Mouse (Mus musculus) forebrain, embryonic 14.5 days (tissue): ENCODE measurements around the gene Gfod2. TPM values are rescaled to one million over a fixed set of nuclear protein-coding genes. Genes with fewer than 3 reads are reported as not detected.
A peak's percentile ranks its signal among the peaks of the same experiment; 100 is the strongest.

Experiments used
- ATAC-seq: fragments of 200-750 bp; cut with Nextera tagmentation; 2 replicates; pipeline ENCODE4 v1.8.0; 2017; ENCODE audit warnings: mild to moderate bottlenecking, moderate library complexity
- DNase-seq: peaks from one replicate; pipeline ENCODE4 v3.0.0-alpha.2; 2015; ENCODE audit warnings: low spot score
- H3K27ac ChIP-seq: fragments of 300-500 bp; sonication (generic); 2 replicates; pipeline ENCODE4 v1.5.1; 2014; ENCODE audit warnings: low read depth, mild to moderate bottlenecking, control low read depth, low read length, moderate library complexity
- H3K27me3 ChIP-seq: fragments of 300-500 bp; sonication (generic); replicated peaks from 2 replicates; pipeline ENCODE4 v1.6.1; 2014; ENCODE audit warnings: low read length, control low read depth, mixed read lengths; ENCODE audit not compliant: control insufficient read depth, insufficient read depth
- H3K36me3 ChIP-seq: fragments of 300-500 bp; sonication (generic); 2 replicates; pipeline ENCODE4 v1.6.1; 2014; ENCODE audit warnings: low read length, control low read depth; ENCODE audit not compliant: control insufficient read depth, insufficient read depth
- H3K4me1 ChIP-seq: fragments of 300-500 bp; sonication (generic); 2 replicates; pipeline ENCODE4 v1.6.1; 2014; ENCODE audit warnings: antibody characterized with exemption, low read length, control low read depth; ENCODE audit not compliant: control insufficient read depth, insufficient read depth
- H3K4me2 ChIP-seq: fragments of 300-500 bp; sonication (generic); 2 replicates; pipeline ENCODE4 v1.6.1; 2014; ENCODE audit warnings: mild to moderate bottlenecking, control low read depth, low read length
- H3K4me3 ChIP-seq: fragments of 300-500 bp; sonication (generic); 2 replicates; pipeline ENCODE4 v1.5.1; 2014; ENCODE audit warnings: low read depth, low read length, control low read depth
- H3K9ac ChIP-seq: fragments of 300-500 bp; sonication (generic); 2 replicates; pipeline ENCODE4 v1.6.1; 2014; ENCODE audit warnings: mild to moderate bottlenecking, low read length, control low read depth, moderate library complexity
- H3K9me3 ChIP-seq: fragments of 300-500 bp; sonication (generic); replicated peaks from 2 replicates; pipeline ENCODE4 v1.6.1; 2016; ENCODE audit warnings: low read length, control low read depth, mixed read lengths; ENCODE audit not compliant: control insufficient read depth
- WGBS: fragments of 180-500 bp; shearing (Covaris S2); extraction: QIAGEN DNeasy Blood & Tissue Kit; methylation state at CpG from one replicate; pipeline ENCODE4 v1.1.7; 2014; 5-methylcytosine and 5-hydroxymethylcytosine counted together
- polyA plus RNA-seq: library from polyadenylated mRNA; unstranded; fragments of >200 nt; fragmentation: Nextera tagmentation; extraction: Ambion mirVana; gene quantifications from 2 replicates; pipeline ENCODE4 v1.2.1, GENCODE M21; 2014

Gene Gfod2
- 62.9 and 70.6 TPM in 2 replicates for polyA plus RNA-seq

GRCm38 (mm10) chr8:105758277-105759108 lies at the start of gene Gfod2:
Gfod2 (minus strand) TSS chr8:105758664.
- H3K9ac ChIP-seq, result peak within 1 kb of the TSS; percentile 92
- H3K4me1 ChIP-seq, result 0 out of 2 replicates have a peak, but pooled peaks cover 4% of the 10 kb centered on the region
- no peaks in the 10 kb centered on the region for H3K27me3 ChIP-seq
- DNase-seq, result peak; percentile 98
- 4% methylated on average over 56 of the region's 57 CpGs for WGBS
- H3K27ac ChIP-seq, result peak within 1 kb of the TSS; percentile 87
- peak; percentile 99 for ATAC-seq
- H3K4me3 ChIP-seq, result peak within 1 kb of the TSS; percentile 86
- H3K36me3 ChIP-seq, result 0 out of 2 replicates have a peak, but pooled peaks cover 2% of the 10 kb centered on the region
- peak within 1 kb of the TSS; percentile 79 for H3K4me2 ChIP-seq
- H3K9me3 ChIP-seq, result no peaks in the 10 kb centered on the region

DNA sequence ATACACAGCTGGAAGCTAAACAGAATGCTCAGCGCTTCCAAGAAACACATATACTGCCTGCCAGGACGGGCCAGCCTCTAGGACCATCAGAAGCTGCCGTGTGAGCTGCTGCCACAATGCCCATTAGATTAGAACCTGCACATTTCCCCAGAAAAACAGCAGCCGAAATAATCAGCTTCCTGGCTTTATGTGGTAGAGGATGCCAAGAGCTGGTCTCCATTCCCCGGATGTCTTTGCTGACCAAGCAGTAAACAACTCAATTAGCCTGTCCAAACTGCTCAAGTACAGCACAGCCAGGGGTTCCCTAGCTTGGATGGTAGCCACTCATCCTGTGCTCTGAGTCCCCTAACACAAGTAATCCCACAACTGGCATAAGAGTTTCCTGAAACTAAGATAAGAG lies 49.3 kb upstream of the Gfod2 start:
- Histone ChIP-seq H3K27me3 (no peaks in the 10 kb centered on the region), H3K9ac (no peak overlapping the region), H3K4me3 (no peak overlapping the region), H3K9me3 (no peaks in the 10 kb centered on the region), H3K27ac (no peak overlapping the region), H3K36me3 (peaks cover 41% of the 10 kb centered on the region), H3K4me2 (no peak overlapping the region), H3K4me1 (no peaks in the 10 kb centered on the region)
- ATAC-seq (no peak), DNase-seq (no peak)
- WGBS, result 90% methylated on average over 5 of the region's 5 CpGs

DNA sequence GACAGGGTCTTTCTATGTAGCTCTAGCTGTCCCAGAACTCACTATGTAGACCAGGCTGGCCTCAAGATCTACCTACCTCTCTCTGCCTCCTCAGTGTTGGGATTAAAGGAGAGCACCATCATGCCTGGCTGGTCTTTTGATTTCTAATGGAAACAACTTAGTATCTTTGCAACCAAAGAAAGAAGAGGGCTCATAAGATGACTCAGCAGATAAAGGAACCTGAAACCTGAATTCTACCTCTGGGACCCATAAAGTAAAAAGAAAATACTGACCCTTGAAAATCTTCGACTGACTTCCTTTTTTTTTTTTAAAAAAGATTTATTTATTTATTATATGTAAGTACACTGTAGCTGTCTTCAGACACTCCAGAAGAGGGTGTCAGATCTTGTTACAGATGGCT lies 47.5 kb upstream of the Gfod2 start:
- WGBS, result 91% methylated on average over 1 of the region's 1 CpGs
- ATAC-seq (no peak), DNase-seq (no peak)
- H3K9ac ChIP-seq, result no peak overlapping the region
- no peak overlapping the region for H3K4me3 ChIP-seq
- peaks cover 27% of the 10 kb centered on the region for H3K36me3 ChIP-seq
- no peaks in the 10 kb centered on the region for H3K27me3 ChIP-seq
- H3K4me2 ChIP-seq, result no peak overlapping the region
- no peaks in the 10 kb centered on the region for H3K4me1 ChIP-seq
- no peaks in the 10 kb centered on the region for H3K9me3 ChIP-seq
- no peak overlapping the region for H3K27ac ChIP-seq

DNA sequence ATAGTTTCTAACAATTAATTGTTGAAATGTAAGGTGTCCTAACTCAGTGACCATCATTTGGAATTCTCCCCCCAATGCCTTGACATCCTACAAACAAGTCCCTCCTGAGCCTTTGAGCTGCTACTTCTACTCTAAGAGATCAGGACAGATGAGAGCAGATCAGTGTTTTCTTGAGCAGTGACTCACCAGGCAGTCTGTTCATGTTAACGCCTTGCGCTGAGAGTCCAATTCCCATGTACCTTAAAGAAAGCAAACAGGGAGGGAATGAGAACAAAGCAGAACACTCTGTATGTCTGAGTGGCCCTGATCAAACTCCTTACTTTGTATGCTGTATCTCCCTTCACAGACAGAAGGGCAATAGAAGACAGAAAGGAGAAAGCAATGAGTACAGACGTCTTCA lies 46.9 kb upstream of the Gfod2 start:
- ATAC-seq (no peak), DNase-seq (no peak)
- peaks cover 21% of the 10 kb centered on the region for H3K36me3 ChIP-seq
- no peak overlapping the region for H3K27ac ChIP-seq
- H3K4me2 ChIP-seq, result no peak overlapping the region
- H3K4me1 ChIP-seq, result no peaks in the 10 kb centered on the region
- H3K9me3 ChIP-seq, result no peaks in the 10 kb centered on the region
- no peak overlapping the region for H3K9ac ChIP-seq
- no peak overlapping the region for H3K4me3 ChIP-seq
- H3K27me3 ChIP-seq, result no peaks in the 10 kb centered on the region
- 72% methylated on average over 3 of the region's 3 CpGs for WGBS

GRCm38 (mm10) chr8:105804797-105805196 lies 46.3 kb upstream of the Gfod2 start:
- Histone ChIP-seq H3K36me3 (peaks cover 19% of the 10 kb centered on the region), H3K9ac (no peak overlapping the region), H3K4me2 (no peak overlapping the region), H3K27ac (no peak overlapping the region), H3K4me3 (no peak overlapping the region), H3K4me1 (no peaks in the 10 kb centered on the region), H3K27me3 (no peaks in the 10 kb centered on the region), H3K9me3 (no peaks in the 10 kb centered on the region)
- 93% methylated on average over 7 of the region's 7 CpGs for WGBS
- ATAC-seq, result no peak
- no peak for DNase-seq

DNA sequence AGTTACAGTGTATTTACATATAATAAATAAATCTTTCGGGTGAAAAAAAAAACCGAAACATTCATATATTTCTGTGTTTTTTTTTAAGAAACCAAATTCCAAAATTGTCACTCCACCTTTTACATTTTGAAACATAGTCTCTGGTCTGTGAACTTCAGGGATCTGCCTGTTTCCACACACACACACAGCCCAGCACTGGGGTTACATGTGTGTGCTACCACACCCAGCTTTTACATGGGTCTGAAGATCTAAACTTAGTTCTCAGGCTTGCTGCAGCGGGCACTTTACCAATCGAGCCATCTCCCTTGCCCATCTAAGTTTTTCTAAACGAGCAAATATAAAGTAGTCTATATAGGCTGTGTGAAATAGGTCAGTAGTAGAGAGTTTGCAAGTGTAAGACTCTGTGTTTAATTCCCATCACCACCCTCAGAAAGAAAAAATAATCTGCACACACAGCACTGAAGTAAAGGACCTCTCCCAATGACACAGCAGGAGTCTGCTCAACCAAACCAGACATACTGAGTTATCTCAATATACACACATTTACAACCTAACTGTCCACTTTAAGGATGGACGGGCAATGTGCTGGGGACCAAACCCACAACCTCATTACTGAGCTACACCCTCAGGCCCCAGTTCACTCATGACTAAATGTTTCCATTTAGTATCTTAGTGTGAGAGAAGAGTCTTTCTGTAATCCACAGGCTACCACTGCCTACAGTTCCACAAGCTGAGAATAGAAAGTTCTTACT lies 42.9 kb upstream of the Gfod2 start:
- H3K27me3 ChIP-seq, result no peaks in the 10 kb centered on the region
- H3K9me3 ChIP-seq, result no peaks in the 10 kb centered on the region
- no peak overlapping the region for H3K9ac ChIP-seq
- no peak overlapping the region for H3K4me2 ChIP-seq
- DNase-seq (no peak), ATAC-seq (no peak)
- H3K36me3 ChIP-seq, result peaks cover 22% of the 10 kb centered on the region
- WGBS, result 91% methylated on average over 6 of the region's 6 CpGs
- no peak overlapping the region for H3K27ac ChIP-seq
- H3K4me1 ChIP-seq, result peaks cover 6% of the 10 kb centered on the region
- no peak overlapping the region for H3K4me3 ChIP-seq

- H3K4me3 ChIP-seq, result no peak overlapping the region
- H3K27me3 ChIP-seq, result no peaks in the 10 kb centered on the region
- DNase-seq (peak; percentile 78), ATAC-seq (peak; percentile 58; the same call in 1 of the 2 replicates)
- 45% methylated on average over 8 of the region's 8 CpGs for WGBS
- H3K9me3 ChIP-seq, result no peaks in the 10 kb centered on the region
- no peak overlapping the region for H3K27ac ChIP-seq
- no peak overlapping the region for H3K4me2 ChIP-seq
- peaks cover 10% of the 10 kb centered on the region for H3K36me3 ChIP-seq
- no peak overlapping the region for H3K9ac ChIP-seq
- H3K4me1 ChIP-seq, result peaks cover 6% of the 10 kb centered on the region
Observed at GRCm38 (mm10) chr8:105799091-105799812, 40.8 kb upstream of the Gfod2 start.

DNA sequence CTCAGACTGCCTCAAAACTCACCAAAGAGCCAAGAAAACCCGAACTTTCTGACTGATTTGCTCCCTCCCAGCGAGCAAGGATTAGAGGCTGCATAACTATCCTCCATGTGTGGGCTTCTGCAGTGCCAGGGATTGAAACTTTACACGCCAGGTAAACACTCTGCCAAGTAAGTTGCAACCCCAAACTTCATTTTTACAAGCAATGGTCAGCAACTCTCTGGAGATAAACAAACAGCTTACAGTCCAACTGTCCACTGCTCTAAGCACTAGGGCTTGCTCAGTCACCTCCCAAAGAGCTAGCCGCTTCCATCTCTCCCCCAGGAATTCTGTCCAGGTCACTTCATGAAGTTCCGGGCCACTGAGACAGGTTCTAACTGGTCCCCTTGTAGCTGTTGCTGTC lies 39.9 kb upstream of the Gfod2 start:
- Histone ChIP-seq H3K27me3 (no peaks in the 10 kb centered on the region), H3K36me3 (peaks cover 5% of the 10 kb centered on the region; the same call in 1 of the 2 replicates), H3K4me1 (peaks cover 6% of the 10 kb centered on the region), H3K4me3 (no peak overlapping the region), H3K27ac (no peak overlapping the region), H3K9ac (no peak overlapping the region), H3K9me3 (no peaks in the 10 kb centered on the region), H3K4me2 (no peak overlapping the region)
- ATAC-seq (no peak), DNase-seq (no peak)
- WGBS, result 94% methylated on average over 5 of the region's 5 CpGs
